19 mouse cellular contexts compared by ENCODE assay signal in the genomic region with DNA sequence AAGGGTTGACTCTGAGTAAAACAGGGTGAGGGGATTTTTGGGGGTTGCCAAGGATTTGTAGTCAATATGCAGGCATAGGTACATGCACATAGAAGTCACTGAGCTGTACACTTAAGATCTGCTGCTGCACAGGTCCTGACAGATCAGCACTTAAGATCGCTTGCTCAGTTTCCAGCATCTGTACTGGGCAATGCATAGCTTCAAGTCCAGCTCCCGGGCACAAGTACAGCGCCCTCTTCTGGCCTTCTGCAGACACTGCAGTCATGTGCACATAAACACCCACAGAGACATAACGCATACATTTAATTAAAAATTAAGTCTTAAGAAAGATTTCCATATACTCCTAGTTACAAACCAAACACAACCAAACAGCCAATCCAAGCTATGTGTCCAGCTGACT. TPM values are rescaled to one million over a fixed set of nuclear protein-coding genes. Genes with fewer than 3 reads are reported as not detected.
DNase-seq lines count a peak whose midpoint lies in the region; ATAC-seq and TF ChIP-seq lines count a peak whose summit lies in the region.
"Had no signal": no experiment of that assay in that cellular context is flagged by ENCODE, and none has a peak within 500 bp of the region (broad histone marks: within the 10 kb centered on the region; RNA-seq: fewer than 3 reads in every experiment).

No protein-coding gene starts in this region.

- DNase-seq in midbrain, embryonic 11.5 days (ENCODE audit: low spot score, missing footprints): peak; percentile 82
- peak; percentile 71 for DNase-seq in ZHBTc4 (ENCODE audit: low read depth, low spot score)
- no peak for DNase-seq in stomach, postnatal 0 days (ENCODE audit: low spot score)
- no peak for DNase-seq in adrenal gland, adult 8-10 months
- DNase-seq in kidney, postnatal 10 days: no peak
- DNase-seq: adrenal gland, postnatal 36 days; cerebellum, adult 18-20 months; gastrocnemius, postnatal 14 days; kidney, adult 11 months; lung, postnatal 4 days had no signal

- H3K9me3 ChIP-seq in intestine, postnatal 0 days (ENCODE audit: control insufficient read depth): no peaks in the 10 kb centered on the region
- H3K9me3 ChIP-seq in intestine, embryonic 15.5 days: no peaks in the 10 kb centered on the region
- H3K9me3 ChIP-seq in midbrain, embryonic 11.5 days (ENCODE audit: control insufficient read depth, low read length): no peaks in the 10 kb centered on the region
- no peaks in the 10 kb centered on the region for H3K9me3 ChIP-seq in midbrain, embryonic 15.5 days
- H3K9me3 ChIP-seq in stomach, postnatal 0 days (ENCODE audit: control insufficient read depth, low read length): no peaks in the 10 kb centered on the region
- H3K9me3 ChIP-seq: forebrain, embryonic 15.5 days; heart, embryonic 13.5 days; liver, embryonic 15.5 days; neural tube, embryonic 13.5 days had no signal

- H3K27me3 ChIP-seq in intestine, postnatal 0 days (replicated peaks; ENCODE audit: control insufficient read depth, insufficient read depth, low read length): no peaks in the 10 kb centered on the region
- H3K27me3 ChIP-seq in intestine, embryonic 15.5 days (replicated peaks): no peaks in the 10 kb centered on the region
- no peaks in the 10 kb centered on the region for H3K27me3 ChIP-seq in midbrain, embryonic 11.5 days (ENCODE audit: control insufficient read depth, insufficient read depth, low read length)
- no peaks in the 10 kb centered on the region for H3K27me3 ChIP-seq in midbrain, embryonic 15.5 days (replicated peaks)
- no peaks in the 10 kb centered on the region for H3K27me3 ChIP-seq in stomach, postnatal 0 days (ENCODE audit: control insufficient read depth, insufficient read depth, low read length)
- H3K27me3 ChIP-seq: forebrain, embryonic 15.5 days; heart, embryonic 13.5 days; liver, embryonic 15.5 days; neural tube, embryonic 13.5 days had no signal

- H3K27ac ChIP-seq in intestine, postnatal 0 days (ENCODE audit: low read depth, low read length): no peak overlapping the region
- no peak overlapping the region for H3K27ac ChIP-seq in intestine, embryonic 15.5 days
- H3K27ac ChIP-seq in midbrain, embryonic 11.5 days (ENCODE audit: low read depth, low read length): no peak overlapping the region
- H3K27ac ChIP-seq in midbrain, embryonic 15.5 days: no peak overlapping the region
- H3K27ac ChIP-seq in stomach, postnatal 0 days (replicated peaks): no peak overlapping the region
- H3K27ac ChIP-seq: forebrain, embryonic 15.5 days; heart, embryonic 13.5 days; liver, embryonic 15.5 days; neural tube, embryonic 13.5 days had no signal

- ATAC-seq in intestine, postnatal 0 days: no peak
- no peak for ATAC-seq in intestine, embryonic 15.5 days
- no peak for ATAC-seq in midbrain, embryonic 11.5 days (ENCODE audit: low FRiP score)
- ATAC-seq in midbrain, embryonic 15.5 days (replicated peaks): no peak
- no peak for ATAC-seq in stomach, postnatal 0 days (ENCODE audit: low FRiP score, low TSS enrichment)
- ATAC-seq: forebrain, embryonic 15.5 days had no signal

- no peak for TF ChIP-seq EP300 in stomach, postnatal 0 days (optimal IDR thresholded peaks at IDR 0.05)

- H3K4me2 ChIP-seq in intestine, postnatal 0 days (replicated peaks; ENCODE audit: low read depth): no peak overlapping the region
- no peak overlapping the region for H3K4me2 ChIP-seq in intestine, embryonic 15.5 days (replicated peaks)
- no peak overlapping the region for H3K4me2 ChIP-seq in midbrain, embryonic 11.5 days
- no peak overlapping the region for H3K4me2 ChIP-seq in midbrain, embryonic 15.5 days
- H3K4me2 ChIP-seq in stomach, postnatal 0 days (replicated peaks; ENCODE audit: low read depth): no peak overlapping the region
- H3K4me2 ChIP-seq: forebrain, embryonic 15.5 days; heart, embryonic 13.5 days; liver, embryonic 15.5 days; neural tube, embryonic 13.5 days had no signal

- H3K36me3 ChIP-seq in intestine, postnatal 0 days (ENCODE audit: control insufficient read depth, insufficient read depth): no peaks in the 10 kb centered on the region
- no peaks in the 10 kb centered on the region for H3K36me3 ChIP-seq in intestine, embryonic 15.5 days
- no peaks in the 10 kb centered on the region for H3K36me3 ChIP-seq in midbrain, embryonic 11.5 days (ENCODE audit: control insufficient read depth, insufficient read depth, low read length)
- no peaks in the 10 kb centered on the region for H3K36me3 ChIP-seq in midbrain, embryonic 15.5 days (replicated peaks)
- H3K36me3 ChIP-seq in stomach, postnatal 0 days (ENCODE audit: control insufficient read depth, insufficient read depth, low read length): no peaks in the 10 kb centered on the region
- H3K36me3 ChIP-seq: forebrain, embryonic 15.5 days; heart, embryonic 13.5 days; liver, embryonic 15.5 days; neural tube, embryonic 13.5 days had no signal

- H3K4me3 ChIP-seq in intestine, postnatal 0 days (ENCODE audit: low read depth, low read length): no peak overlapping the region
- H3K4me3 ChIP-seq in intestine, embryonic 15.5 days (replicated peaks): no peak overlapping the region
- no peak overlapping the region for H3K4me3 ChIP-seq in midbrain, embryonic 11.5 days (ENCODE audit: low read depth, low read length)
- no peak overlapping the region for H3K4me3 ChIP-seq in midbrain, embryonic 15.5 days
- H3K4me3 ChIP-seq in stomach, postnatal 0 days (ENCODE audit: low read depth, low read length): no peak overlapping the region
- H3K4me3 ChIP-seq: forebrain, embryonic 15.5 days; heart, embryonic 13.5 days; liver, embryonic 15.5 days; neural tube, embryonic 13.5 days had no signal

- TF ChIP-seq CTCF in intestine, postnatal 0 days (IDR thresholded peaks at IDR 0.05; ENCODE audit: low read depth): peak; percentile 56
- peak; percentile 52 for TF ChIP-seq CTCF in stomach, postnatal 0 days (IDR thresholded peaks at IDR 0.05; ENCODE audit: low read depth)

- no peak overlapping the region for H3K9ac ChIP-seq in intestine, postnatal 0 days (ENCODE audit: low read depth, low read length)
- no peak overlapping the region for H3K9ac ChIP-seq in intestine, embryonic 15.5 days
- H3K9ac ChIP-seq in midbrain, embryonic 11.5 days (ENCODE audit: low read length): no peak overlapping the region
- no peak overlapping the region for H3K9ac ChIP-seq in midbrain, embryonic 15.5 days
- no peak overlapping the region for H3K9ac ChIP-seq in stomach, postnatal 0 days (ENCODE audit: low read length)
- H3K9ac ChIP-seq: forebrain, embryonic 15.5 days; heart, embryonic 13.5 days; liver, embryonic 15.5 days; neural tube, embryonic 13.5 days had no signal

- H3K4me1 ChIP-seq in intestine, postnatal 0 days (replicated peaks; ENCODE audit: control insufficient read depth, insufficient read depth, low read length): no peaks in the 10 kb centered on the region
- 0 out of 2 replicates have a peak, but pooled peaks cover 3% of the 10 kb centered on the region for H3K4me1 ChIP-seq in intestine, embryonic 15.5 days (replicated peaks)
- no peaks in the 10 kb centered on the region; the same call in 1 of the 2 replicates for H3K4me1 ChIP-seq in midbrain, embryonic 11.5 days (ENCODE audit: control insufficient read depth, insufficient read depth, low read length)
- peaks cover 5% of the 10 kb centered on the region; the same call in 1 of the 2 replicates for H3K4me1 ChIP-seq in midbrain, embryonic 15.5 days
- no peaks in the 10 kb centered on the region for H3K4me1 ChIP-seq in stomach, postnatal 0 days (replicated peaks; ENCODE audit: control insufficient read depth, insufficient read depth)

- WGBS in intestine, postnatal 0 days: 75% methylated on average over 4 of the region's 4 CpGs
- WGBS in intestine, embryonic 15.5 days: 74% methylated on average over 4 of the region's 4 CpGs
- 69% methylated on average over 4 of the region's 4 CpGs for WGBS in midbrain, embryonic 11.5 days
- whole genome bisulfite sequencing in midbrain, embryonic 15.5 days: 74% methylated on average over 4 of the region's 4 CpGs
- 75% methylated on average over 4 of the region's 4 CpGs for WGBS in stomach, postnatal 0 days

RNA-seq across cellular contexts. Expression of a gene that starts 8.3 kb away (rescaled TPM):
- polyA plus RNA-seq in intestine, postnatal 0 days (2015; fragmentation: Nextera tagmentation; extraction: Ambion mirVana): 1.5 and 1.9 TPM in 2 replicates
- 1.3 and 2.3 TPM in 2 replicates for polyA plus RNA-seq in intestine, embryonic 15.5 days (2015; fragmentation: Nextera tagmentation; extraction: Ambion mirVana)
- not detected in 2 replicates for polyA plus RNA-seq in midbrain, embryonic 11.5 days (2014; fragmentation: Nextera tagmentation; extraction: Ambion mirVana)
- polyA plus RNA-seq in midbrain, embryonic 15.5 days (2015; fragmentation: Nextera tagmentation; extraction: Ambion mirVana): 1.7 and 2.5 TPM in 2 replicates
- polyA plus RNA-seq in stomach, postnatal 0 days (2015; fragmentation: Nextera tagmentation; extraction: Ambion mirVana): 0.97 and 1.6 TPM in 2 replicates
- 1 to 10 TPM; 1.6 to 3.4 (median 2.8) TPM for total RNA-seq in adrenal gland, adult 8-10 months (2022)
- polyA plus RNA-seq: hindbrain, embryonic 11.5 days; thymus, postnatal 0 days had no signal

RNA-seq across cellular contexts. Expression of a gene that starts 26.3 kb away (rescaled TPM):
- polyA plus RNA-seq in intestine, postnatal 0 days (2015; fragmentation: Nextera tagmentation; extraction: Ambion mirVana): 0.72 and 0.76 TPM in 2 replicates
- polyA plus RNA-seq in intestine, embryonic 15.5 days (2015; fragmentation: Nextera tagmentation; extraction: Ambion mirVana): 0.54 and 0.71 TPM in 2 replicates
- polyA plus RNA-seq in midbrain, embryonic 11.5 days (2014; fragmentation: Nextera tagmentation; extraction: Ambion mirVana): 0.19 and 0.29 TPM in 2 replicates
- polyA plus RNA-seq in midbrain, embryonic 15.5 days (2015; fragmentation: Nextera tagmentation; extraction: Ambion mirVana): 11.2 and 11.6 TPM in 2 replicates
- 0.12 and 0.21 TPM in 2 replicates for polyA plus RNA-seq in stomach, postnatal 0 days (2015; fragmentation: Nextera tagmentation; extraction: Ambion mirVana)
- under 1 TPM; 0.17 to 0.49 (median 0.45) TPM for total RNA-seq in adrenal gland, adult 8-10 months (2022)

Comparison
In these comparisons a context has a peak if more than half of its experiments do, and no peak if none do; other contexts are left out.
1. DNase-seq: peak in midbrain, embryonic 11.5 days (single experiment) and ZHBTc4 (single experiment); none in stomach, postnatal 0 days (single experiment), adrenal gland, adult 8-10 months (single experiment) and kidney, postnatal 10 days (single experiment).